Mouse (Mus musculus): Measurements from ENCODE around the gene Slc22a20. TPM values are rescaled to one million over a fixed set of nuclear protein-coding genes. Genes with fewer than 3 reads are reported as not detected.

Gene Slc22a20
- total RNA-seq, 2 experiments from 2014 or later: not detected

DNA sequence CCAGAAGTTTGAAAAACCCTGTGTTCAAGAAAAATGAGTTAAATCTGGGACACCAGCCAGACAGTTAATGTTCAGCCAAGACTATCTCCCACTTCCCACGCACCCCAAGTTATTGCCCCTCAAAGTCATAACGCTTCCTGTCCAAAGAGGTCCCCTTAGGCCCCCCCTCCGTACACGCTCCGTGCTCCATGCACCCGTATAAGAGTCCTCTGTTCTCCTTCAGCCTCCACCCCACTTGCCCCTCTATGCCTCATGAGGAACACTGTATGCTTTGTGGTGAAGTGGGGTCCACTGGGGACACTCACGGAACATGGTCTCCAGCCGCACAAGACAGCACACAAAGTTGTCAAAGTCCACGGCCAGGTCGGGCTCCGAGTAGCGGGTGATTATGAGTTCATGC lies 4.1 kb upstream of the Slc22a20 start:
- no peak for DNase-seq (ENCODE audit: low spot score in 2 of 2)

DNA sequence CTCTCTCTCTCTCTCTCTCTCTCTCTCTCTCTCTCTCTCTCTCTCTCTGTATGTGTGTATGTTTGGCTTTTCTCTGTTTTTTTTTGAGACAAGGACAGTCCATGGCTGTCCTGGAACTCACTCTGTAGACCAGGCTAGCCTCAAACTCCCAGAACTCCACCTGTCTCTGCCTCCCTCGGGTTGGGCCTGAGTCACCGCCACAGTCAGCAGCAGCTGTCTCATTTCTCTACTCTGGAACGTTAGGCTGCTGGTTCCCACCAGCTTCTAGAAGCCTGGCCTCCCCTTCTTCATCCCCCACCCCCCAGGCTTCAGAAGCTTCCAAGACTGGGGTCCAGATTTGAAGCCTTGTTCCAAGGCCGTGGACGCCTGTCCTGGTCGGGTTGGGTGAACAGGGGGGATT lies 3.6 kb upstream of the Slc22a20 start:
- DNase-seq (ENCODE audit: low spot score in 2 of 2): no peak

DNA sequence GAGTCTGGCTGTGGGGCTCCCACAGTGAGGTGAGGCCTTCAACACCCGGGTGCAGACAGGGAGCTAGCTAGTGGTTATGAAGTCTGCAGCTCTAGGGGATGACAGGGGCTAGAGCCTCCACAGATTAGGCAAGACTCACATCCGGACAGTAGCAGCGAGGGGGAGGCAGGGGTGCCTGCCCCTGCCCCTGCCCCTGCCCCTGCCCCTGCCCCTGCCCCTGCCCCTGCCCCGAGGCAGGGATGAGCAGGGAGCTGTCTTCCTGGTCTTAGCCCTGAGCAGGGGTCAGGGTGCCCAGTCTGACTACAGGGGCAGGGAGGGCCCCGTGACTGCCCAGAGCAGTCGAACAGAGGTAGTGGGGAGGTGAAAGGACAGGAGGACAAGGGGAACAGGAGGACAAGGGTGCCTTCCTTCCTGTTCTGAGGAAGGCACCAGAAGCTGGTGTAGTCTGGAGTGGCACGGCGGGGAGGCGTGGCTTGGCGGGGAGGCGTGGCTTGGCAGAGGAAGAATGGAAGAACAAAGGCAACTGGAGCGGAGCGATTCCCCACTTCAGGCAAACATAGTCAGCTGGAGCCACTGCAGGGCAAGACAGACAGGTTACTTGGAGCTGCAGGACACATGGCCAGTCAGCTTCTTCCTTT lies 3.0 kb upstream of the Slc22a20 start:
- DNase-seq (ENCODE audit: low spot score in 2 of 2): peak; percentile 44 to 65

GRCm38 (mm10) chr19:5988027-5988814 lies 2.3 kb upstream of the Slc22a20 start:
- DNase-seq (ENCODE audit: low spot score in 2 of 2): no peak

DNA sequence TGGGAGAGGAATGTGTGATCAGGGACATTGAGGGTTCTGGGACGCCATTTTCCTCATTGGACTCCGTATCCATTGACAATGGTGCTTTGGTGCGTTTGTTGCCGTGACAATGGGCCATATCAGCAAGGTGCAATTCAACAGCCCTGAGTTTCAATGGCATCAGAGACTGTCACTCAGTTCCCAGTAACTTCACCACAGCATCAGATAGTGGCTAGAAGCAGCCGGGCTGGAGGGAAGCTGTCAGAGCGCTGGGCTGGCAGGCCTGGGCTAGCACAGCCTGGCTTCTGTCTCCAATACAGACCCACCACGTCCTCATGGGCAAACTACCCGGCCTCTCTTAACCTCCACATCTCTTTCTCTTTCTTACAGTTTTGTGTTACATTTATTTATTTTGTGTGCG lies 5.5 kb downstream of the Slc22a20 start:
- DNase-seq (ENCODE audit: low spot score in 2 of 2): no peak

- no peak for DNase-seq (ENCODE audit: low spot score in 2 of 2)
These were observed 8.2 kb downstream of the Slc22a20 start for GRCm38 (mm10) chr19:5977717-5978116.

DNA sequence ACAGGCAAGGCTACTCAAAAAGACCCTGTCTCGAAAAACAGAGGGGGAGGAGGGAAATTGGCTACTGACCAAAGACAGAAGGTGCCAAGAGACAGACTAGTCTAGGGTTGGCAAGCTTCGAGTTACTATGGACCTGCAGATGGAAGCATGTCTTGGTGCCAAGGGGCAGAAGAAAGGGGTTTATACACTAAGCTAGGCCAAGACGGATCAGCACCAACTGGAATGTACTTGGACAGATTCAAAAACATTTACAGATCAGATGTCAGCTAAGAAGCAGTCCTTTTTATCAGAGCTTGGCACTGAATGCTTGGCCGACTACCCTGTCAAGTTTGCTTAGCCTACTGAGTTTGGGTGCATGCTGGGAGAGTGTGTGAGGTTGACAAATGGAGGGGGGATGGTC lies 10.3 kb downstream of the Slc22a20 start:
- no peak for DNase-seq (ENCODE audit: low spot score in 2 of 2)

DNA sequence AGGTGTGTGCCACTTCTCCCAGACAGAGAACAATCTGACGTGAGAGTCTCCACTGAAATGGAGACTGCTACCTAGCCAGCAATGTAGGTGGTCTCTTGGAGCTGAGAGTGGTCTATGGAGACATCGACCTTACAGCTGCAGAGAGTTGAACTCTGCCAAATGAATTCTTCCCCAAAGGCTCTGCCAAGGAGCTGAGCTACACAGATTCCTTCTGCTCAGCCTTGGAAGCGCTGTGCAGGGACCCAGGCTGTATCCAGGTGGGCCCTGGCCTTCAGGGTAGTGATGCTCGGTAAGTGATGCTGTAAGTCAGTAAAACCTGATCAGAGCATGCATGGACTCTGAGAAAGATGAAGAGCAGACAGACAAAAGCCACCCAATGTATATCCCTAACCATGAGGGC lies 10.8 kb downstream of the Slc22a20 start:
- no peak for DNase-seq (ENCODE audit: low spot score in 2 of 2)

- no peak for DNase-seq (ENCODE audit: low spot score in 2 of 2)
These were observed 18.3 kb downstream of the Slc22a20 start for GRCm38 (mm10) chr19:5967664-5968063.

GRCm38 (mm10) chr19:5966786-5967185 lies 19.2 kb downstream of the Slc22a20 start:
- no peak for DNase-seq (ENCODE audit: low spot score in 2 of 2)

GRCm38 (mm10) chr19:5965910-5966309 lies 20.0 kb downstream of the Slc22a20 start:
- DNase-seq (ENCODE audit: low spot score in 2 of 2): no peak

GRCm38 (mm10) chr19:5965280-5965679 lies 20.7 kb downstream of the Slc22a20 start:
- DNase-seq (ENCODE audit: low spot score in 2 of 2): peak in 1 of 2 experiments; percentile 56

DNA sequence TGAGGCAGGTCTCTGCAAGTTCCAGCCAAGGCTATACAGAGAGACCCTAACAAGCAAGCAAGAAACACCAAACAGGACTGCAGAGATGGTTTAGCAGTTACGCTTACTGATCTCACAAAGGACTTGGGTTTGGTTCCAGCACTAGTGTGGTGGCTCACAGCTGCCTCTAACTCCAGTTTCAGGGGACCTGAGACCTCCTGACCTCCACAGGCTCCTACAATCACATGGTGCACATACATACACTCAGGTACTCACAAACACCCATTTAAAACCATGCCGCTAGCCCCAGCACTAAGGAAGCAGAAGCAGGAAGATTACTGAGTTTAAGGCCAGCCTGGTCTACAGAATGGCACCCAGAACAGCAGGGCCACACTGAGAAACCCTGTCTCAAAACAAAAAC lies 21.1 kb downstream of the Slc22a20 start:
- no peak for DNase-seq (ENCODE audit: low spot score in 2 of 2)

DNA sequence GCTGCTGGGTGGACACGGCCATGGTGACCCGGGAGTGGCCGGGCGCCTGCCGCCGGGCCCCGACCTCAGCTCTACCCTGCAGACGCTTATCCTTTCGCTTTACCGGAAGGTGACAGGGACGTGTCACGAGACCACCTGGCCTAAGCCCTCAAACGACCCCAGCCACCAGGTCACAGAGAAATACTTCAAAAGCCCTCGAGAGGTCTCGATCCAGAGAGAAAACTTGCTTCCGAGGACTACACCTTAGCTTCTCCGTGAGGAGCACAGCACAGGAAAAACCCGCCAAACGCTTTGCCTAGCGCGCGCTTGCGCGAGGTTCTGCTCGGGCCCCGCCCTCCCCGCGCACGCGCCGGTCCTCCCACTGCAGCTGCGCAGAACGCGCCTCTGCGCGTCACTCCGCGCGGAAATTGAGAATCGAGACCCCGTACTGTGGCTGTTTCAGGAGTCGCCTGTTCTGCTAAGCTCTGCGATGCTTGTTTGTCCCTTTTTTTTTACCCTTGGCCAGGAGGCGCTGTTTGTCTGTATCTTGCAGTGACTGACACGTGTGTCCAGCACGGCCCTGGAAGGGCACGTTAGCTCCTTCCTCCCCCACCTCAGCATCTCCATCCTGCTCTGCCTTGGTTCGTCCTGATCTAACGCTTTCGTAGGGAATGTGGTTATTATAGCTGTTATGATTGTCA lies 21.9 kb downstream of the Slc22a20 start, which contains the start of gene Pola2:
Gene Pola2 (minus strand): TSS at position 320 of the 680 bp plus-strand sequence.
- DNase-seq (ENCODE audit: low spot score in 2 of 2): peak; percentile 72 to 78

DNA sequence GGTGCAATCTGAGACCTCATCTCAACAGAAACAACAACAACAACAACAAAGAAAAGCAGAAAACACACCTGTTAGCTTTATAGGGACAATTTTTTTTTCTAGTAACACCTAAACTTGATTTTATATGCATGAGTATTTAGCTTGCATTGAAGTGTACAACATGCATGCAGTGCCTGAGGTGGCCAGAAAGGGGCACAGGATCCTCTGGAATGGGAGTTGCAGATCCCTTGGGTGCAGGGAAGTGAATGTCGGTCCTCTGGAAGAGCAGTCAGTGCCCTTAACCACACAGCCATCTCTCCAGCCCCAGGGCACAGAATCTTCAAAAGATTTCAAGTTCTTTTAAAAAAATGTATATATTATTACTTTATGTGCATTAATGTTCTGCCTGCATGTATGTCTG lies 23.3 kb downstream of the Slc22a20 start:
- DNase-seq (ENCODE audit: low spot score in 2 of 2): no peak

GRCm38 (mm10) chr19:5957371-5957770 lies 28.6 kb downstream of the Slc22a20 start:
- no peak for DNase-seq (ENCODE audit: low spot score in 2 of 2)

DNA sequence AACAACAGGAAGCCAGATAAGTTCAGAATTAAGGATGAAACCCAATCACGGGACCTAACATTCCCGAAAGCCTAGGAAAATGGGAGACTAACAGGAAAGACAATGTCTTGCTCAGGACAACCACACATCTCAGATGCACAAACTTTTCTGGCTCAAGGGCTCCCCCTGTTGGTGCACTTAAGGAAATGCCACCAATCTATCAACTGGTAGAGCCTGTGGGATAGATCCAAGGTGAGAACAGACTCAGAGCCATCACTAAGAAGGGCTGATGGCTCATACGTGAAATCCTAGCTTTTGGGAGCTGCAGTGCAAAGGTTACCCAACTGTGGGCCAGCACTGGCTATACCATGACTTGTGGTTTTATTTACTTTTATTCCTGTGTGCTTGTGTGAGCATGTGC lies 29.3 kb downstream of the Slc22a20 start:
- peak; percentile 51 to 74 for DNase-seq (ENCODE audit: low spot score in 2 of 2)

- DNase-seq (ENCODE audit: low spot score in 2 of 2): no peak
These were observed 30.0 kb downstream of the Slc22a20 start for GRCm38 (mm10) chr19:5955704-5956670.

GRCm38 (mm10) chr19:5954936-5955335 lies 31.0 kb downstream of the Slc22a20 start:
- no peak for DNase-seq (ENCODE audit: low spot score in 2 of 2)

GRCm38 (mm10) chr19:5954031-5954710 lies 31.8 kb downstream of the Slc22a20 start:
- DNase-seq (ENCODE audit: low spot score in 2 of 2): no peak
